Mouse (Mus musculus) cortical plate, adult 2 months (tissue): ENCODE measurements around the gene Pde4dip.

Experiments used
- CTCF ChIP-seq: fragments of 200-500 bp; IDR thresholded peaks from 2 replicates; pipeline ENCODE4 v1.5.1; 2011; ENCODE audit warnings: mild to moderate bottlenecking, control low read depth, low read length; ENCODE audit not compliant: insufficient read depth; ENCODE audit errors: extremely low read depth
- POLR2A ChIP-seq: fragments of 200-500 bp; IDR thresholded peaks from 2 replicates; pipeline ENCODE4 v1.6.1; 2011; ENCODE audit warnings: mild to moderate bottlenecking, low read length, control low read depth; ENCODE audit not compliant: insufficient read depth; ENCODE audit errors: extremely low read depth

GRCm38 (mm10) chr3:97844821-97845201, 43.7 kb downstream of the Pde4dip start:
- TF ChIP-seq CTCF (no peak), POLR2A (no peak)
